8 mouse cellular contexts compared by ENCODE assay signal in the genomic region with DNA sequence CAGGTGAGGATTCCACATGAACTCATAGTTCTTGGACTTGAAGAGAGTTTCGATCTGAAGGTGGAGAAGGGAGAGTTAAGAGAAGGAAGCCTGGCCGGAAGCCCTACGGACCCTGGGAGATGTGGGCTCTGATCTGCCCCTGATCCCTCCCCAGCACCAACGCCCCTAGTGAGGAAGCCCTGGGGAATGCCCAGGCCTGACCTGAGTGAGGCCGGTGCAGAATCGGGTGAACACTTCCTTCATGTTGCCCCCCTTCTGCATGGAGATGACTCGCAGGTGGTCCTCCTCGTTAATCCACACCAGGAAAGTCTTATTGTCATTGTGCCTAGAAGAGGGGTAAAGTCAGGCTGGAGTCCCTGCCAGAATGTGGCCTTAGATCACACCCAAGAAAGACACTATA. TPM values are rescaled to one million over a fixed set of nuclear protein-coding genes. Genes with fewer than 3 reads are reported as not detected.
DNase-seq lines count a peak whose midpoint lies in the region; ATAC-seq and TF ChIP-seq lines count a peak whose summit lies in the region.

No protein-coding gene starts in this region.

- 68% methylated on average over 8 of the region's 8 CpGs for WGBS in heart, adult 2 months
- 34% methylated on average over 8 of the region's 8 CpGs for WGBS in forebrain, embryonic 15.5 days
- 58% methylated on average over 8 of the region's 8 CpGs for WGBS in limb, embryonic 15.5 days

- intact Hi-C loops in heart, adult 2 months (cut with DNase I), result loop anchor here (2.0 kb wide), 1 partner anchor 277 kb away; no protein-coding TSS in a partner anchor

- H3K27ac ChIP-seq in heart, adult 2 months, result peak overlapping the region; percentile 99; the same call in 1 of the 2 replicates
- peak overlapping the region; percentile 91 for H3K27ac ChIP-seq in forebrain, embryonic 15.5 days (replicated peaks)
- no peak overlapping the region for H3K27ac ChIP-seq in limb, embryonic 15.5 days

- H3K9me3 ChIP-seq in E14TG2a.4 (ENCODE audit: low read length), result no peaks in the 10 kb centered on the region
- no peaks in the 10 kb centered on the region for H3K9me3 ChIP-seq in forebrain, embryonic 15.5 days
- no peaks in the 10 kb centered on the region for H3K9me3 ChIP-seq in limb, embryonic 15.5 days

- H3K36me3 ChIP-seq in heart, adult 2 months (ENCODE audit: control insufficient read depth, insufficient read depth, low read length), result no peaks in the 10 kb centered on the region
- H3K36me3 ChIP-seq in E14TG2a.4 (ENCODE audit: insufficient read depth, low read length), result peaks cover 37% of the 10 kb centered on the region
- peaks cover 11% of the 10 kb centered on the region; the same call in 1 of the 2 replicates for H3K36me3 ChIP-seq in forebrain, embryonic 15.5 days
- no peaks in the 10 kb centered on the region for H3K36me3 ChIP-seq in limb, embryonic 15.5 days

- no peaks in the 10 kb centered on the region for H3K79me2 ChIP-seq in heart, adult 2 months (replicated peaks; ENCODE audit: control insufficient read depth, insufficient read depth, low read length)

- no peak overlapping the region for H3K4me3 ChIP-seq in heart, adult 2 months
- H3K4me3 ChIP-seq in E14TG2a.4 (replicated peaks; ENCODE audit: low read length), result peak overlapping the region; percentile 89
- H3K4me3 ChIP-seq in forebrain, embryonic 15.5 days, result peak overlapping the region; percentile 90
- no peak overlapping the region; the same call in 1 of the 2 replicates for H3K4me3 ChIP-seq in limb, embryonic 15.5 days

- TF ChIP-seq CTCF in heart, adult 2 months (IDR thresholded peaks at IDR 0.05), result no peak
- TF ChIP-seq CTCF in E14TG2a.4 (conservative IDR thresholded peaks at IDR 0.05; ENCODE audit: low read length), result no peak

- H3K27me3 ChIP-seq in heart, adult 2 months (ENCODE audit: control insufficient read depth, insufficient read depth, low read length), result no peaks in the 10 kb centered on the region
- H3K27me3 ChIP-seq in E14TG2a.4 (ENCODE audit: insufficient read depth, low read length), result peaks cover 23% of the 10 kb centered on the region
- H3K27me3 ChIP-seq in forebrain, embryonic 15.5 days, result no peaks in the 10 kb centered on the region
- peaks cover 51% of the 10 kb centered on the region for H3K27me3 ChIP-seq in limb, embryonic 15.5 days

- TF ChIP-seq EP300 in heart, adult 2 months (IDR thresholded peaks at IDR 0.05; ENCODE audit: insufficient read depth, low read depth, low read length), result no peak

- no peak overlapping the region for H3K9ac ChIP-seq in heart, adult 2 months (ENCODE audit: low read depth, low read length)
- H3K9ac ChIP-seq in forebrain, embryonic 15.5 days (replicated peaks), result peak overlapping the region; percentile 96
- H3K9ac ChIP-seq in limb, embryonic 15.5 days, result no peak overlapping the region

- H3K4me2 ChIP-seq in forebrain, embryonic 15.5 days (replicated peaks), result peak overlapping the region; percentile 71
- 0 out of 2 replicates have a peak overlapping the region, but pooled peaks have one; percentile 5 for H3K4me2 ChIP-seq in limb, embryonic 15.5 days

- ATAC-seq in forebrain, embryonic 15.5 days (replicated peaks), result no peak
- ATAC-seq in limb, embryonic 15.5 days (ENCODE audit: insufficient number of reproducible peaks, low FRiP score, low TSS enrichment, low read depth), result no peak

- no peak for TF ChIP-seq POLR2A in heart, adult 2 months (IDR thresholded peaks at IDR 0.05; ENCODE audit: insufficient read depth, low read depth, low read length)

- H3K4me1 ChIP-seq in heart, adult 2 months (ENCODE audit: control insufficient read depth, insufficient read depth, low read length), result peaks cover 13% of the 10 kb centered on the region
- peaks cover 72% of the 10 kb centered on the region for H3K4me1 ChIP-seq in E14TG2a.4 (replicated peaks; ENCODE audit: low read depth, low read length)
- H3K4me1 ChIP-seq in forebrain, embryonic 15.5 days, result peaks cover 37% of the 10 kb centered on the region
- peaks cover 59% of the 10 kb centered on the region for H3K4me1 ChIP-seq in limb, embryonic 15.5 days

- no peak for DNase-seq in heart, adult 2 months
- no peak for DNase-seq in heart, adult 9 months (ENCODE audit: low spot score in 2 of 2)
- no peak for DNase-seq in natural killer cell, adult 2 months (ENCODE audit: low spot score in 2 of 2)
- DNase-seq in adrenal gland, postnatal 14 days, result no peak
- no peak for DNase-seq in adrenal gland, adult 8-10 months

RNA-seq across cellular contexts. Expression of a gene that starts 2.2 kb away (rescaled TPM):
- 10 to 100 TPM; 65.3 to 81.4 TPM for total RNA-seq in heart, adult 2 months (2021)
- polyA plus RNA-seq in heart, adult 2 months (2012; rRNA removed), result 115 and 120 TPM in 2 replicates
- 1,536 and 1,584 TPM in 2 replicates for polyA plus RNA-seq in forebrain, embryonic 15.5 days (2015; fragmentation: Nextera tagmentation; extraction: Ambion mirVana)
- polyA plus RNA-seq in limb, embryonic 15.5 days (2015; fragmentation: Nextera tagmentation; extraction: Ambion mirVana), result 132 and 183 TPM in 2 replicates
- total RNA-seq in adrenal gland, postnatal 14 days (2021), result 62.6 and 83.5 TPM in 2 replicates
- 100 to 1,000 TPM in 1 of 4 experiments, 10 to 100 TPM in 3; 50.3 to 118 (median 79.5) TPM for total RNA-seq in adrenal gland, adult 8-10 months (2022)

RNA-seq across cellular contexts. Expression of a gene that starts 7.9 kb away (rescaled TPM):
- total RNA-seq in heart, adult 2 months (2021), result 1 to 10 TPM; 4.5 to 5.4 TPM
- 7.6 and 11.8 TPM in 2 replicates for polyA plus RNA-seq in heart, adult 2 months (2012; rRNA removed)
- polyA plus RNA-seq in forebrain, embryonic 15.5 days (2015; fragmentation: Nextera tagmentation; extraction: Ambion mirVana), result 10.6 and 12.0 TPM in 2 replicates
- polyA plus RNA-seq in limb, embryonic 15.5 days (2015; fragmentation: Nextera tagmentation; extraction: Ambion mirVana), result 14.4 and 14.8 TPM in 2 replicates
- total RNA-seq in adrenal gland, postnatal 14 days (2021), result 14.2 and 15.5 TPM in 2 replicates
- total RNA-seq in adrenal gland, adult 8-10 months (2022), result 10 to 100 TPM; 12.8 to 16.6 (median 16.0) TPM

RNA-seq across cellular contexts. Expression of a gene that starts 43.1 kb away (rescaled TPM):
- 10 to 100 TPM; 18.8 to 22.8 TPM for total RNA-seq in heart, adult 2 months (2021)
- 9.8 and 15.9 TPM in 2 replicates for polyA plus RNA-seq in heart, adult 2 months (2012; rRNA removed)
- polyA plus RNA-seq in forebrain, embryonic 15.5 days (2015; fragmentation: Nextera tagmentation; extraction: Ambion mirVana), result 65.1 and 69.1 TPM in 2 replicates
- 69.4 and 71.2 TPM in 2 replicates for polyA plus RNA-seq in limb, embryonic 15.5 days (2015; fragmentation: Nextera tagmentation; extraction: Ambion mirVana)
- 32.5 and 34.6 TPM in 2 replicates for total RNA-seq in adrenal gland, postnatal 14 days (2021)
- 10 to 100 TPM; 39.2 to 41.7 (median 40.0) TPM for total RNA-seq in adrenal gland, adult 8-10 months (2022)

RNA-seq across cellular contexts. Expression of a gene that starts 43.1 kb away (rescaled TPM):
- total RNA-seq in heart, adult 2 months (2021), result 10 to 100 TPM; 32.0 to 36.3 TPM
- polyA plus RNA-seq in heart, adult 2 months (2012; rRNA removed), result 31.4 and 31.7 TPM in 2 replicates
- polyA plus RNA-seq in forebrain, embryonic 15.5 days (2015; fragmentation: Nextera tagmentation; extraction: Ambion mirVana), result 48.2 and 48.7 TPM in 2 replicates
- 48.4 and 51.2 TPM in 2 replicates for polyA plus RNA-seq in limb, embryonic 15.5 days (2015; fragmentation: Nextera tagmentation; extraction: Ambion mirVana)
- 72.5 and 73.3 TPM in 2 replicates for total RNA-seq in adrenal gland, postnatal 14 days (2021)
- 10 to 100 TPM; 65.7 to 82.3 (median 74.3) TPM for total RNA-seq in adrenal gland, adult 8-10 months (2022)

Comparison
In these comparisons a context has a peak if more than half of its experiments do, and no peak if none do; other contexts are left out.
1. H3K4me3 ChIP-seq: peak in E14TG2a.4 (single experiment) and forebrain, embryonic 15.5 days (single experiment); none in heart, adult 2 months (single experiment) and limb, embryonic 15.5 days (single experiment).